Comparison of ENCODE assay signal across 7 mouse cellular contexts in genomic region chr7:82649081-82649445, GRCm38 (mm10). TPM values are rescaled to one million over a fixed set of nuclear protein-coding genes. Genes with fewer than 3 reads are reported as not detected.
A peak's percentile ranks its signal among the peaks of the same experiment; 100 is the strongest.
DNase-seq lines count a peak whose midpoint lies in the region; ATAC-seq and TF ChIP-seq lines count a peak whose summit lies in the region.

No protein-coding gene starts in this region.

- intact Hi-C loops in gastrocnemius, postnatal 36 days (cut with DNase I) = no loop called here

- no peak for TF ChIP-seq POLR2A in bone marrow, adult 2 months (IDR thresholded peaks at IDR 0.05; ENCODE audit: borderline replicate concordance, control insufficient read depth, low read depth, low read length)

- H3K27ac ChIP-seq in bone marrow, adult 2 months (ENCODE audit: control insufficient read depth, insufficient read depth, low read depth, low read length, poor library complexity) = no peak overlapping the region; the same call in 1 of the 2 replicates
- H3K27ac ChIP-seq in heart, postnatal 0 days (ENCODE audit: low read depth) = no peak overlapping the region
- no peak overlapping the region for H3K27ac ChIP-seq in liver, embryonic 14.5 days

- ATAC-seq in megakaryocyte, adult 5-6 weeks (ENCODE audit: poor library complexity, severe bottlenecking) = no peak
- ATAC-seq in heart, postnatal 0 days (ENCODE audit: insufficient read depth, low read depth) = peak; percentile 7; the same call in 1 of the 2 replicates
- no peak for ATAC-seq in liver, embryonic 14.5 days (ENCODE audit: insufficient read depth)

- peak overlapping the region; percentile 97 for H3K4me3 ChIP-seq in megakaryocyte, embryonic 14.5 days (replicated peaks)
- H3K4me3 ChIP-seq in bone marrow, adult 2 months (replicated peaks; ENCODE audit: control insufficient read depth, low read depth, low read length) = peak overlapping the region; percentile 92
- H3K4me3 ChIP-seq in heart, postnatal 0 days (ENCODE audit: low read depth, low read length) = peak overlapping the region; percentile 90
- H3K4me3 ChIP-seq in liver, embryonic 14.5 days (ENCODE audit: insufficient read depth in 1 of 2, low read depth in 2 of 2, low read length in 2 of 2) = peak overlapping the region; percentile 75 to 91

- H3K4me1 ChIP-seq in megakaryocyte, embryonic 14.5 days = peaks cover 28% of the 10 kb centered on the region
- H3K4me1 ChIP-seq in bone marrow, adult 2 months (ENCODE audit: control insufficient read depth, insufficient read depth, low read length) = no peaks in the 10 kb centered on the region
- 0 out of 2 replicates have a peak, but pooled peaks cover 8% of the 10 kb centered on the region for H3K4me1 ChIP-seq in heart, postnatal 0 days (ENCODE audit: control insufficient read depth, insufficient read depth)
- H3K4me1 ChIP-seq in liver, embryonic 14.5 days (replicated peaks; ENCODE audit: control insufficient read depth in 2 of 2, insufficient read depth in 2 of 2, low read length in 1 of 2) = peaks cover 0 to 5% of the 10 kb centered on the region in 2 experiments; a peak in 2 of 4 replicates

- TF ChIP-seq EP300 in heart, postnatal 0 days (IDR thresholded peaks at IDR 0.05; ENCODE audit: low read depth) = no peak
- TF ChIP-seq EP300 in liver, embryonic 14.5 days (IDR thresholded peaks at IDR 0.05; ENCODE audit: low read depth) = no peak

- no peak for DNase-seq in heart, postnatal 0 days (ENCODE audit: low spot score)
- DNase-seq in liver, embryonic 14.5 days (ENCODE audit: low read depth in 3 of 3, low spot score in 3 of 3) = peak in 1 of 3 experiments; percentile 13
- DNase-seq in thymus, postnatal 14 days = peak; percentile 20
- no peak for DNase-seq in gastrocnemius, postnatal 36 days

- H3K36me3 ChIP-seq in megakaryocyte, embryonic 14.5 days (replicated peaks; ENCODE audit: low read length) = peaks cover 35% of the 10 kb centered on the region
- H3K36me3 ChIP-seq in heart, postnatal 0 days (replicated peaks; ENCODE audit: control insufficient read depth, insufficient read depth, low read length) = peaks cover 12% of the 10 kb centered on the region
- H3K36me3 ChIP-seq in liver, embryonic 14.5 days (replicated peaks; ENCODE audit: control insufficient read depth, insufficient read depth, low read depth) = no peaks in the 10 kb centered on the region; the same call in 1 of the 2 replicates

- TF ChIP-seq CTCF in bone marrow, adult 2 months (IDR thresholded peaks at IDR 0.05; ENCODE audit: control insufficient read depth, insufficient read depth, low read length) = no peak
- no peak for TF ChIP-seq CTCF in heart, postnatal 0 days (IDR thresholded peaks at IDR 0.05; ENCODE audit: low read depth)
- TF ChIP-seq CTCF in liver, embryonic 14.5 days (IDR thresholded peaks at IDR 0.05; ENCODE audit: low read depth) = no peak

- H3K9ac ChIP-seq in heart, postnatal 0 days (replicated peaks; ENCODE audit: low read depth, low read length) = peak overlapping the region; percentile 71
- peak overlapping the region; percentile 69 for H3K9ac ChIP-seq in liver, embryonic 14.5 days (replicated peaks)

- H3K4me2 ChIP-seq in heart, postnatal 0 days (ENCODE audit: low read depth, low read length) = peak overlapping the region; percentile 90
- peak overlapping the region; percentile 77 for H3K4me2 ChIP-seq in liver, embryonic 14.5 days (ENCODE audit: low read depth)

- H3K27me3 ChIP-seq in megakaryocyte, embryonic 14.5 days (replicated peaks) = peaks cover 2% of the 10 kb centered on the region
- no peaks in the 10 kb centered on the region for H3K27me3 ChIP-seq in heart, postnatal 0 days (ENCODE audit: control insufficient read depth, insufficient read depth, low read length)
- no peaks in the 10 kb centered on the region for H3K27me3 ChIP-seq in liver, embryonic 14.5 days (ENCODE audit: control insufficient read depth, insufficient read depth, low read length)

- H3K9me3 ChIP-seq in megakaryocyte, embryonic 14.5 days = no peaks in the 10 kb centered on the region
- no peaks in the 10 kb centered on the region for H3K9me3 ChIP-seq in heart, postnatal 0 days (replicated peaks; ENCODE audit: control insufficient read depth, low read length)
- H3K9me3 ChIP-seq in liver, embryonic 14.5 days (ENCODE audit: control insufficient read depth, low read length) = no peaks in the 10 kb centered on the region

- 16% methylated on average over 6 of the region's 6 CpGs for WGBS in bone marrow, adult 2 months
- WGBS in heart, postnatal 0 days = 11% methylated on average over 6 of the region's 6 CpGs
- 11% methylated on average over 6 of the region's 6 CpGs for WGBS in liver, embryonic 14.5 days (ENCODE audit: insufficient replicate concordance)

RNA-seq across cellular contexts. Expression of gene Efl1, which starts 0.6 kb away (rescaled TPM):
- 0.61 and 3.8 TPM in 2 replicates for polyA plus RNA-seq in megakaryocyte, embryonic 14.5 days (2012; ENCODE audit: insufficient read depth, low replicate concordance)
- total RNA-seq in megakaryocyte, adult 5-6 weeks (2015) = 12.8 and 14.7 TPM in 2 replicates
- 11.8 and 13.3 TPM in 2 replicates for total RNA-seq in megakaryocyte, adult 5-6 weeks (2017)
- 2.6 and 6.8 TPM in 2 replicates for polyA plus RNA-seq in bone marrow, adult 2 months (2011; ENCODE audit: insufficient read depth, insufficient read length, low replicate concordance, missing spikeins)
- 18.2 and 24.1 TPM in 2 replicates for total RNA-seq in heart, postnatal 0 days (2014; rRNA removed; ENCODE audit: low replicate concordance)
- polyA plus RNA-seq in heart, postnatal 0 days (2015; fragmentation: Nextera tagmentation; extraction: Ambion mirVana) = 12.0 and 12.2 TPM in 2 replicates
- 1.9 and 3.2 TPM in 2 replicates for polyA plus RNA-seq in liver, embryonic 14.5 days (2012; rRNA removed)
- polyA plus RNA-seq in liver, embryonic 14.5 days (2014; fragmentation: Nextera tagmentation; extraction: Ambion mirVana) = 8.0 and 10.3 TPM in 2 replicates
- 1 to 10 TPM; 7.5 to 8.8 TPM for total RNA-seq in gastrocnemius, postnatal 36 days (2021)

RNA-seq across cellular contexts. Expression of gene Saxo2, which starts 0.7 kb away (rescaled TPM):
- 1.4 TPM in 1 of 2 replicates, not detected in the other for polyA plus RNA-seq in megakaryocyte, embryonic 14.5 days (2012; ENCODE audit: insufficient read depth, low replicate concordance)
- total RNA-seq in megakaryocyte, adult 5-6 weeks (2015) = 0.73 TPM in 1 of 2 replicates, not detected in the other
- 0.04 TPM in 1 of 2 replicates, not detected in the other for total RNA-seq in megakaryocyte, adult 5-6 weeks (2017)
- polyA plus RNA-seq in bone marrow, adult 2 months (2011; ENCODE audit: insufficient read depth, insufficient read length, low replicate concordance, missing spikeins) = not detected in 2 replicates
- total RNA-seq in heart, postnatal 0 days (2014; rRNA removed; ENCODE audit: low replicate concordance) = 0.08 and 2.3 TPM in 2 replicates
- 10.5 and 11.4 TPM in 2 replicates for polyA plus RNA-seq in heart, postnatal 0 days (2015; fragmentation: Nextera tagmentation; extraction: Ambion mirVana)
- polyA plus RNA-seq in liver, embryonic 14.5 days (2012; rRNA removed) = 0.22 and 0.25 TPM in 2 replicates
- polyA plus RNA-seq in liver, embryonic 14.5 days (2014; fragmentation: Nextera tagmentation; extraction: Ambion mirVana) = 0.52 and 0.62 TPM in 2 replicates
- total RNA-seq in gastrocnemius, postnatal 36 days (2021) = 1 to 10 TPM; 1.8 to 2.8 TPM
